Mouse (Mus musculus) cerebellum, adult 2 months (tissue): ENCODE results near the gene Il10rb.

Source experiments
- CTCF ChIP-seq: fragments of 200-500 bp; IDR thresholded peaks from 2 replicates; pipeline ENCODE4 v1.5.1; 2011; ENCODE audit warnings: low read depth, mild to moderate bottlenecking, control low read depth, low read length, moderate library complexity, borderline replicate concordance; ENCODE audit not compliant: insufficient read depth
- POLR2A ChIP-seq: fragments of 200-500 bp; IDR thresholded peaks from 2 replicates; pipeline ENCODE4 v1.6.1; 2011; ENCODE audit warnings: low read length, control low read depth, borderline replicate concordance; ENCODE audit not compliant: insufficient read depth

DNA sequence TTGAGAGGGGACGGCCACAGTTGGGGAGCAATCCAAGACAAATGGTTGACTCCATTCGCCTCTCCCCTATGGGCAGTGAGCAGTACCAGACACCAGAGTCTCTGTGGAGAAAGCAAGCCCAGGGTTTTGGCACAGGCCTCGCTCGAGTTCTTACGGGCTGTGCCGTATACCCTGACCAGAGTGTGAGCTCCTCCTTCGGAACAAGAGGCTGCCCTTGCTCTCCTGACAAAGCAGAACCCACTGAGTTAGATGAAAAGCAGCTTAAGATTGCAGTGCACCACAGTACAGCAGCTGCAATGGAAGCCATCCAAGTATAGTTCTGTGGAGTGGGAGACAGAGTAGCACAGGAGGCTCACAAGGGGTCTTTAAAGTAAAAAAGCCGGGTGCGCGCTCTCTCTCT, 29.3 kb upstream of the Il10rb start:
- TF ChIP-seq CTCF (no peak), POLR2A (no peak)
